Mouse (Mus musculus): ENCODE measurements around the gene Exoc4. TPM values are rescaled to one million over a fixed set of nuclear protein-coding genes. Genes with fewer than 3 reads are reported as not detected.

The Exoc4 gene
- polyA plus RNA-seq, 1 experiment: 3.3 TPM

GRCm38 (mm10) chr6:33869251-33869650 is 620.4 kb downstream of the Exoc4 start:
- no peak for TF ChIP-seq CTCF (IDR thresholded peaks at IDR 0.05; ENCODE audit: extremely low read depth, insufficient read length, insufficient replicate concordance, low read depth, low read length)
- TF ChIP-seq POLR2A (IDR thresholded peaks at IDR 0.05; ENCODE audit: low read depth, low read length): no peak
- Histone ChIP-seq H3K36me3 (ENCODE audit: control insufficient read depth, insufficient read depth, low read length) (no peaks in the 10 kb centered on the region), H3K27me3 (ENCODE audit: control insufficient read depth, insufficient read depth, low read length) (no peaks in the 10 kb centered on the region), H3K27ac (ENCODE audit: insufficient read depth, low read depth, low read length) (no peak overlapping the region), H3K4me3 (ENCODE audit: low read depth, low read length) (no peak overlapping the region), H3K4me1 (ENCODE audit: control insufficient read depth, insufficient read depth, insufficient read length, low read length) (no peaks in the 10 kb centered on the region)
- WGBS: 86% methylated on average over 3 of the region's 3 CpGs

GRCm38 (mm10) chr6:33870468-33871142 is 621.7 kb downstream of the Exoc4 start:
- no peaks in the 10 kb centered on the region for H3K36me3 ChIP-seq (ENCODE audit: control insufficient read depth, insufficient read depth, low read length)
- no peaks in the 10 kb centered on the region for H3K4me1 ChIP-seq (ENCODE audit: control insufficient read depth, insufficient read depth, insufficient read length, low read length)
- TF ChIP-seq POLR2A (IDR thresholded peaks at IDR 0.05; ENCODE audit: low read depth, low read length): no peak
- no peak for TF ChIP-seq CTCF (IDR thresholded peaks at IDR 0.05; ENCODE audit: extremely low read depth, insufficient read length, insufficient replicate concordance, low read depth, low read length)
- H3K27ac ChIP-seq (ENCODE audit: insufficient read depth, low read depth, low read length): no peak overlapping the region
- 77% methylated on average over 9 of the region's 9 CpGs for WGBS
- no peaks in the 10 kb centered on the region for H3K27me3 ChIP-seq (ENCODE audit: control insufficient read depth, insufficient read depth, low read length)
- no peak overlapping the region for H3K4me3 ChIP-seq (ENCODE audit: low read depth, low read length)

GRCm38 (mm10) chr6:33871286-33871685 is 622.4 kb downstream of the Exoc4 start:
- Histone ChIP-seq H3K36me3 (ENCODE audit: control insufficient read depth, insufficient read depth, low read length) (no peaks in the 10 kb centered on the region), H3K4me1 (ENCODE audit: control insufficient read depth, insufficient read depth, insufficient read length, low read length) (no peaks in the 10 kb centered on the region)
- 92% methylated on average over 1 of the region's 1 CpGs for WGBS

GRCm38 (mm10) chr6:33872192-33872591 is 623.3 kb downstream of the Exoc4 start:
- H3K27me3 ChIP-seq (ENCODE audit: control insufficient read depth, insufficient read depth, low read length): no peaks in the 10 kb centered on the region
- 72% methylated on average over 1 of the region's 1 CpGs for WGBS
- H3K27ac ChIP-seq (ENCODE audit: insufficient read depth, low read depth, low read length): no peak overlapping the region
- no peak overlapping the region for H3K4me3 ChIP-seq (ENCODE audit: low read depth, low read length)
- TF ChIP-seq CTCF (IDR thresholded peaks at IDR 0.05; ENCODE audit: extremely low read depth, insufficient read length, insufficient replicate concordance, low read depth, low read length): no peak
- TF ChIP-seq POLR2A (IDR thresholded peaks at IDR 0.05; ENCODE audit: low read depth, low read length): no peak
- no peaks in the 10 kb centered on the region for H3K4me1 ChIP-seq (ENCODE audit: control insufficient read depth, insufficient read depth, insufficient read length, low read length)
- H3K36me3 ChIP-seq (ENCODE audit: control insufficient read depth, insufficient read depth, low read length): no peaks in the 10 kb centered on the region

More at GRCm38 (mm10) chr6:33871286-33871685, 622.4 kb downstream of the Exoc4 start:
- H3K27me3 ChIP-seq (ENCODE audit: control insufficient read depth, insufficient read depth, low read length): no peaks in the 10 kb centered on the region
- no peak overlapping the region for H3K27ac ChIP-seq (ENCODE audit: insufficient read depth, low read depth, low read length)
- no peak for TF ChIP-seq CTCF (IDR thresholded peaks at IDR 0.05; ENCODE audit: extremely low read depth, insufficient read length, insufficient replicate concordance, low read depth, low read length)
- no peak for TF ChIP-seq POLR2A (IDR thresholded peaks at IDR 0.05; ENCODE audit: low read depth, low read length)
- H3K4me3 ChIP-seq (ENCODE audit: low read depth, low read length): no peak overlapping the region

DNA sequence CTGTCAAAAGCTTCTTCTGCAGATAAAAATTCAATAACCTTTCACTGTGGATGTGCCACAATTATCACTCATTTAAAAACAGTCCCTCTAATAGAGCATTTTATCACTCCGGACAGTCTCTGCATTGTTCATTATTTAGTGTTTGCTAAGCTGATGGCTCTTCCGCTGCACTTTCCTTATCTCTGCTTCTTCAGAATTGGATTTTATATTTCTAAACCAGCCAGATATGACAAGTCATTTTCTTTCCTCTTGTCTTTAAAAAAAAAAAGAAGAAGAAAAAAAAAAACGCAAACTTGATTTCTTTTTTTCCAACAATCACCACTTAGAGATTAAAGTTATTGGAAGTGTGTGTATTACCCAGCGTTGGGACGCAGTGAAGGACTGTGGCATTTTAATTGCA is 624.1 kb downstream of the Exoc4 start:
- Histone ChIP-seq H3K4me1 (ENCODE audit: control insufficient read depth, insufficient read depth, insufficient read length, low read length) (no peaks in the 10 kb centered on the region), H3K4me3 (ENCODE audit: low read depth, low read length) (no peak overlapping the region), H3K27ac (ENCODE audit: insufficient read depth, low read depth, low read length) (no peak overlapping the region), H3K36me3 (ENCODE audit: control insufficient read depth, insufficient read depth, low read length) (no peaks in the 10 kb centered on the region), H3K27me3 (ENCODE audit: control insufficient read depth, insufficient read depth, low read length) (no peaks in the 10 kb centered on the region)
- TF ChIP-seq CTCF (IDR thresholded peaks at IDR 0.05; ENCODE audit: extremely low read depth, insufficient read length, insufficient replicate concordance, low read depth, low read length): no peak
- TF ChIP-seq POLR2A (IDR thresholded peaks at IDR 0.05; ENCODE audit: low read depth, low read length): no peak
- 58% methylated on average over 5 of the region's 5 CpGs for WGBS

DNA sequence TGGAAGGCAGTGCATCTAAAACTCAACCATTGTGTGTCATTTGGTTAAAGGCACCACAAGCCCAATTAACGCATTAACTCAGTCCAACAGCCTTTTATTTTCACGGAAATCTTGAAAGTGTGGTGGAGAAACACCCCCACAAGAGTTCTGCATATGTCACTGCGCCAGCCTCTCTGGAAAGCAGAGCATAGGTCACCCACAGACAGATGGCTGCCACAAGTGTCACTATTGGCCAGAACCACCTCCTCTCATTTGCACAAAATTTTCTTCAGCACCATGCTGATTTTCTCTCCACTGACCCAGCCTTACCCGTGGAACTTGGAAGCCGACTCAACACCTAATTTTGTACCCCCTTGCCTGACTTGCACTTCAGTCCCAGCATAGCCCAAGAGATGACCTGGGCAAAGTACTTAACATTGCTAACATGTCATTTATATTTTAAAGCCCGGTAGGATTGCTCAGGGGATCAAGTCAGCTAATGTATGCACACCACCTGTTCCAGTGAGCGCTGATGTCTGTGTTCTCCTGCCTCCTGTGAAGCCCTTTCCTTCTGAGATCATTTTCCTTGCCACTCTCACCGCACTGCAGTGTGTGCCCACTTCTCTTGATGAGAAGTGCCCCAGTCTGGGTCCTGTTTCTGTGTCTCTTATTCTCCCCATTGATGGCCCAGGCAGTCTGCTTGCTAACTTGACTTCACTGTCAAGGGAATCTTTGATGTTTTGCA is 625.6 kb downstream of the Exoc4 start:
- Histone ChIP-seq H3K27ac (ENCODE audit: insufficient read depth, low read depth, low read length) (no peak overlapping the region), H3K27me3 (ENCODE audit: control insufficient read depth, insufficient read depth, low read length) (no peaks in the 10 kb centered on the region), H3K4me1 (ENCODE audit: control insufficient read depth, insufficient read depth, insufficient read length, low read length) (no peaks in the 10 kb centered on the region), H3K36me3 (ENCODE audit: control insufficient read depth, insufficient read depth, low read length) (no peaks in the 10 kb centered on the region), H3K4me3 (ENCODE audit: low read depth, low read length) (no peak overlapping the region)
- TF ChIP-seq CTCF (IDR thresholded peaks at IDR 0.05; ENCODE audit: extremely low read depth, insufficient read length, insufficient replicate concordance, low read depth, low read length) (no peak), POLR2A (IDR thresholded peaks at IDR 0.05; ENCODE audit: low read depth, low read length) (no peak)
- 87% methylated on average over 8 of the region's 8 CpGs for WGBS

- H3K27ac ChIP-seq (ENCODE audit: insufficient read depth, low read depth, low read length): no peak overlapping the region
- H3K4me3 ChIP-seq (ENCODE audit: low read depth, low read length): no peak overlapping the region
- H3K4me1 ChIP-seq (ENCODE audit: control insufficient read depth, insufficient read depth, insufficient read length, low read length): no peaks in the 10 kb centered on the region
- 77% methylated on average over 9 of the region's 9 CpGs for WGBS
- TF ChIP-seq POLR2A (IDR thresholded peaks at IDR 0.05; ENCODE audit: low read depth, low read length) (no peak), CTCF (IDR thresholded peaks at IDR 0.05; ENCODE audit: extremely low read depth, insufficient read length, insufficient replicate concordance, low read depth, low read length) (no peak)
- H3K27me3 ChIP-seq (ENCODE audit: control insufficient read depth, insufficient read depth, low read length): no peaks in the 10 kb centered on the region
- H3K36me3 ChIP-seq (ENCODE audit: control insufficient read depth, insufficient read depth, low read length): no peaks in the 10 kb centered on the region
Observed at GRCm38 (mm10) chr6:33884141-33884683, 635.3 kb downstream of the Exoc4 start.

Measured in small intestine, adult 2 months (tissue).